Mouse (Mus musculus) CH12.LX (cell line): Measurements from ENCODE around the gene Mms19. TPM values are rescaled to one million over a fixed set of nuclear protein-coding genes. Genes with fewer than 3 reads are reported as not detected.

Experiments used
- DNase-seq: peaks from one replicate; pipeline ENCODE4 v3.0.0-alpha.2; 2013; ENCODE audit errors: extremely low read depth
- H3K27ac ChIP-seq: 2 replicates; pipeline ENCODE4 v1.5.1; 2012; ENCODE audit warnings: low read depth, mild to moderate bottlenecking, control low read depth, moderate library complexity; ENCODE audit not compliant: insufficient read depth
- H3K27me3 ChIP-seq: replicated peaks from 2 replicates; pipeline ENCODE3; 2012; ENCODE audit warnings: inconsistent platforms
- H3K36me3 ChIP-seq, 2 experiments: replicated peaks in 1 of 2; 2 replicates each; pipeline versions ENCODE3 to v1.6.1; 2012; ENCODE audit warnings: inconsistent platforms in 1 of 2, low read length in 1 of 2, mild to moderate bottlenecking in 1 of 2, mixed read lengths in 1 of 2, moderate library complexity in 1 of 2; ENCODE audit not compliant: control insufficient read depth in 1 of 2, insufficient read depth in 1 of 2
- H3K4me1 ChIP-seq, 2 experiments: 2 replicates each; pipeline ENCODE4 v1.6.1; 2012; ENCODE audit warnings: inconsistent platforms in 1 of 2, moderate library complexity in 1 of 2; ENCODE audit not compliant: insufficient read depth in 2 of 2, control insufficient read depth in 1 of 2
- H3K4me2 ChIP-seq: 2 replicates; pipeline ENCODE4 v1.6.1; 2012; ENCODE audit warnings: low read depth, mild to moderate bottlenecking, control low read depth; ENCODE audit not compliant: poor library complexity, insufficient read depth, severe bottlenecking
- H3K4me3 ChIP-seq, 3 experiments: fragments of 150-350 bp in 1 of 3; sonication (generic) in 1 of 3; replicated peaks in 1 of 3; 2 replicates each; pipeline versions ENCODE3 to v1.5.1; 2011 to 2012; ENCODE audit warnings: low read depth in 2 of 3, low read length in 2 of 3, mild to moderate bottlenecking in 2 of 3, moderate library complexity in 2 of 3, control low read depth in 1 of 3, improper control_type of control experiment in 1 of 3, inconsistent platforms in 1 of 3, mixed read lengths in 1 of 3; ENCODE audit not compliant: poor library complexity in 1 of 3
- H3K79me2 ChIP-seq: replicated peaks from 2 replicates; pipeline ENCODE4 v1.6.1; 2012; ENCODE audit warnings: mild to moderate bottlenecking, moderate library complexity; ENCODE audit not compliant: control insufficient read depth, poor library complexity, insufficient read depth, severe bottlenecking; ENCODE audit errors: extremely low read depth
- H3K9ac ChIP-seq: 2 replicates; pipeline ENCODE4 v1.6.1; 2012; ENCODE audit warnings: low read depth, mild to moderate bottlenecking, control low read depth, moderate library complexity; ENCODE audit not compliant: insufficient read depth
- H3K9me3 ChIP-seq: replicated peaks from 2 replicates; pipeline ENCODE3; 2012; ENCODE audit warnings: low read length, inconsistent platforms, mixed read lengths
- BHLHE40 ChIP-seq: IDR thresholded peaks from 2 replicates; pipeline ENCODE4 v1.6.1; 2011; ENCODE audit warnings: mild to moderate bottlenecking, low read depth, low read length, improper control_type of control experiment
- CHD1 ChIP-seq: IDR thresholded peaks from 2 replicates; pipeline ENCODE4 v1.6.1; 2012; ENCODE audit warnings: low read depth, low read length, improper control_type of control experiment, inconsistent platforms
- CHD2 ChIP-seq: IDR thresholded peaks from 2 replicates; pipeline ENCODE4 v1.6.1; 2011; ENCODE audit warnings: low read length, improper control_type of control experiment
- ELF1 ChIP-seq: IDR thresholded peaks from 2 replicates; pipeline ENCODE4 v1.6.1; 2014; ENCODE audit warnings: low read depth, mild to moderate bottlenecking, inconsistent platforms, low read length, improper control_type of control experiment
- EP300 ChIP-seq: IDR thresholded peaks from 2 replicates; pipeline ENCODE4 v1.6.1; 2011; ENCODE audit warnings: low read length, improper control_type of control experiment
- IRF4 ChIP-seq: IDR thresholded peaks from 2 replicates; pipeline ENCODE4 v1.6.1; 2014; ENCODE audit warnings: low read depth, mild to moderate bottlenecking, inconsistent platforms, low read length, improper control_type of control experiment
- JUN ChIP-seq: IDR thresholded peaks from 2 replicates; pipeline ENCODE4 v1.6.1; 2011; ENCODE audit warnings: low read depth, mild to moderate bottlenecking, low read length, improper control_type of control experiment, moderate library complexity; ENCODE audit not compliant: insufficient read depth
- JUND ChIP-seq: conservative IDR thresholded peaks from 2 replicates; pipeline ENCODE4 v1.6.1; 2011; ENCODE audit warnings: low read depth, low read length, improper control_type of control experiment
- KAT2A ChIP-seq: IDR thresholded peaks from 2 replicates; pipeline ENCODE4 v1.6.1; 2012; ENCODE audit warnings: low read length, improper control_type of control experiment, inconsistent platforms; ENCODE audit not compliant: insufficient replicate concordance
- NRF1 ChIP-seq: IDR thresholded peaks from 2 replicates; pipeline ENCODE4 v1.6.1; 2014; ENCODE audit warnings: low read depth, mild to moderate bottlenecking, inconsistent platforms, low read length, improper control_type of control experiment, moderate library complexity
- PAX5 ChIP-seq: IDR thresholded peaks from 2 replicates; pipeline ENCODE4 v1.6.1; 2012; ENCODE audit warnings: low read length, inconsistent platforms, mixed read lengths
- POLR2A ChIP-seq: IDR thresholded peaks from 2 replicates; pipeline ENCODE4 v1.6.1; 2011; ENCODE audit warnings: low read depth, mild to moderate bottlenecking, improper control_type of control experiment, low read length
- POLR2AphosphoS2 ChIP-seq: IDR thresholded peaks from 2 replicates; pipeline ENCODE4 v1.6.1; 2011; ENCODE audit warnings: low read depth, low read length, improper control_type of control experiment
- RAD21 ChIP-seq: IDR thresholded peaks from 2 replicates; pipeline ENCODE4 v1.6.1; 2011; ENCODE audit warnings: low read depth, mild to moderate bottlenecking, low read length, improper control_type of control experiment, moderate library complexity
- SIN3A ChIP-seq: IDR thresholded peaks from 2 replicates; pipeline ENCODE4 v1.6.1; 2012; ENCODE audit warnings: low read length, improper control_type of control experiment, inconsistent platforms
- UBTF ChIP-seq: IDR thresholded peaks from 2 replicates; pipeline ENCODE4 v1.6.1; 2012; ENCODE audit warnings: low read depth, mild to moderate bottlenecking, inconsistent platforms, low read length, improper control_type of control experiment, moderate library complexity
- ZMIZ1 ChIP-seq: IDR thresholded peaks from 2 replicates; pipeline ENCODE4 v1.6.1; 2012; ENCODE audit warnings: low read depth, mild to moderate bottlenecking, inconsistent platforms, low read length, improper control_type of control experiment
- dilution Hi-C: fragments of 300-500 bp; cut with MboI; formaldehyde crosslinking; loops from 2 replicates; pipeline ENCODE4 v1.14.3; 2020; ENCODE audit warnings: low sequenced_read_pairs; ENCODE audit not compliant: extremely low pct_unique_long_range_greater_than_20kb, extremely low pct_ligation_motif_present
- in situ Hi-C: fragments of 300-500 bp; cut with MboI; formaldehyde crosslinking; loops from 3 replicates; pipeline ENCODE4 v1.14.3; 2019; ENCODE audit warnings: low sequenced_read_pairs, low pct_ligation_motif_present, low pct_unique_long_range_greater_than_20kb, mixed read lengths
- polyA plus RNA-seq: library from polyadenylated mRNA; unstranded; fragments of >175 nt; gene quantifications from 2 replicates; pipeline ENCODE4 v1.2.1, GENCODE M21; 2012; ENCODE audit warnings: low read depth; ENCODE audit not compliant: insufficient read length
- total RNA-seq, 2 experiments: library from RNA; depleted of rRNA; stranded (reverse); fragments of 300-350 nt in 1 of 2; fragments of >200 nt in 1 of 2; gene quantifications; 2 replicates each; pipeline ENCODE4 v1.2.3; 2012 to 2014

Gene Mms19
- total and polyA plus RNA-seq, 3 experiments, result 32.1 to 46.3 (median 43.3) TPM

DNA sequence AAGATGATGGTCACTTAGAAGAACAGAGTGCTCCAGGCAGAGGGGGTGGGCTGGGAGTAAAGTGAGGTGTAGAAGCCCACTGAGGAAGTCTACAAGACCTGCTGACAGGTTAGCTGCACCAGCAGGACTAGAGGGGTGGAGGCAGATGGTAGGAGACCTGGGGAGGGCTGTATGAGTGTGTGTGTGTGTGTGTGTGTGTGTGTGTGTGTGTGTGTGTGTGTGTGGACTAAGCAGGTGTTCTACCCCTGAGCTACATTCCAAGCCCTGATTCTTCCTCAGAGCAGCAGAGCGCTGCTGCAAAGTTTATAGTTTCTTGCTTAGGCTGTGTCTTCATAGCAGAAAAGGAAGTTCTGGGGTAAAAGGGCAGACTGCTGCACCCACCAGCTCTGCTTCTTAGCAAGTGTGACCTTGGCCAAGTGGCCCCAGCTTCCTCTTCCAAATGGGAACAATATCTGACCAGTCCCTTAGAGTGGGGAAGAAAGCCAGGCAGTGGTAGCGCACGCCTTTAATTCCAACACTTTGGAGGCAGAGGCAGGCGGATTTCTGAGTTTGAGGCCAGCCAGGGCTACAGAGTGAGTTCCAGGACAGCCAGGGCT, 18.8 kb upstream of the Mms19 start:
- dilution Hi-C loops (no loop called here), in situ Hi-C loops (no loop called here)
- Histone ChIP-seq H3K9me3 (no peaks in the 10 kb centered on the region), H3K27me3 (no peaks in the 10 kb centered on the region), H3K4me3 (no peak overlapping the region), H3K4me1 (peaks cover 0 to 11% of the 10 kb centered on the region in 2 experiments; a peak in 1 of 4 replicates), H3K79me2 (no peaks in the 10 kb centered on the region), H3K4me2 (no peak overlapping the region), H3K36me3 (no peaks in the 10 kb centered on the region), H3K27ac (no peak overlapping the region), H3K9ac (no peak overlapping the region)
- TF ChIP-seq JUND, result no peak
- no peak for TF ChIP-seq POLR2AphosphoS2
- TF ChIP-seq CHD1, result no peak
- TF ChIP-seq UBTF, result no peak
- no peak for TF ChIP-seq ELF1
- no peak for TF ChIP-seq NRF1
- no peak for TF ChIP-seq ZMIZ1
- no peak for DNase-seq

- no peak overlapping the region for H3K4me2 ChIP-seq
- H3K9me3 ChIP-seq, result no peaks in the 10 kb centered on the region
- no peaks in the 10 kb centered on the region for H3K79me2 ChIP-seq
- no peak for TF ChIP-seq SIN3A
- no peak for TF ChIP-seq CHD1
- dilution Hi-C loops, result no loop called here
- H3K4me3 ChIP-seq, result no peak overlapping the region
- no peaks in the 10 kb centered on the region for H3K36me3 ChIP-seq
- no peak for DNase-seq
- in situ Hi-C loops, result no loop called here
- H3K27me3 ChIP-seq, result no peaks in the 10 kb centered on the region
- H3K4me1 ChIP-seq, result peaks cover 0 to 11% of the 10 kb centered on the region in 2 experiments; a peak in 1 of 4 replicates
- no peak overlapping the region for H3K9ac ChIP-seq
- no peak overlapping the region for H3K27ac ChIP-seq
These were observed 18.0 kb upstream of the Mms19 start for GRCm38 (mm10) chr19:41998770-41999548.

GRCm38 (mm10) chr19:41997090-41997489, 16.1 kb upstream of the Mms19 start:
- Histone ChIP-seq H3K9ac (no peak overlapping the region), H3K4me3 (no peak overlapping the region), H3K27me3 (no peaks in the 10 kb centered on the region), H3K9me3 (no peaks in the 10 kb centered on the region), H3K27ac (no peak overlapping the region), H3K4me1 (peaks cover 0 to 11% of the 10 kb centered on the region in 2 experiments; a peak in 1 of 4 replicates), H3K79me2 (no peaks in the 10 kb centered on the region), H3K4me2 (no peak overlapping the region), H3K36me3 (no peaks in the 10 kb centered on the region)
- no peak for DNase-seq
- dilution Hi-C loops, result no loop called here
- TF ChIP-seq ELF1 (no peak), KAT2A (no peak), EP300 (no peak), BHLHE40 (no peak), IRF4 (no peak), SIN3A (no peak), NRF1 (no peak), JUN (no peak), RAD21 (no peak), PAX5 (no peak), POLR2A (no peak), POLR2AphosphoS2 (no peak), CHD2 (no peak)
- in situ Hi-C loops, result no loop called here
